Mouse (Mus musculus): Measurements from ENCODE around the gene Med18.

The Med18 gene

DNA sequence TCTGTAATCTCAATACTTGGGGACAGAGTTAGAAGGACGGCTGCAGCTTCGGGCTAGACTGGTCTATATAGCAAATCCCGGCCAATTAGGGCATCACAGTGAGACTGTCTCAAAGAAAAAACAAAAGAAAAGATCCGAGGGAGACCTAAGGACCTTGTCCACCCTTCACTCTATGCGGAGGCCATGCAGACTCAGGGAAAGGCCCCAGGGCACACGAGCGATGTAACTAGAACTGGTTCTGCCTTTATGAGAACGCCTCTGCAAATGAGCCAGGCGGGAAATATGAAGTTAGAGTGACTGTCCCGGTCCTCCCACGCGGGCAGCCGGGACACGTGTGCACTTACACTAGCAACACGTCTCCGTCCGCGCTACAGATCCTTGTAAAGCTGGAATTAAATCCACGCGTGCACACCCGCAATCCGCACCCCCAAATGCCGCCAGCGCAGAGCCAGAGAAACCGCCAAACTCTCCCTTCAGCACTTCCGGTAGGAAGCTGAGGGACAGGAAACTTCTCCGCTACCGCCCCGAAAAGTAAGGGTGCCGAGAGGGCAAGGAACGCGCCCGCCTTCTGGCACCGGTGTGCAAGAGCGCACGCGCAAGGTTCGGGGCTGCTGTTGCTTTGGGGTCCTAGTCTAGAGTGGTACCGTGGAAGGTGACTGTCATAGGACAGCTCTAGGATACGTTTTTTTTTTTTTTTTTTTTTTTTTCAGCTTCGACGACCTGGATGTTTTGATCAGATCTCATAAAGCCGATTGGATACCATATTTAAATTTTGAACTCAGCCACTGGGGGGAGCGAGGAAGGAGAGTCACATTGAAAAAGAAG lies at the start of gene Med18:
Gene Med18, minus strand, starts transcription at position 492 of the 825 bp plus-strand sequence.
- DNase-seq (ENCODE audit: low read depth, low spot score), result peak; percentile 88

DNA sequence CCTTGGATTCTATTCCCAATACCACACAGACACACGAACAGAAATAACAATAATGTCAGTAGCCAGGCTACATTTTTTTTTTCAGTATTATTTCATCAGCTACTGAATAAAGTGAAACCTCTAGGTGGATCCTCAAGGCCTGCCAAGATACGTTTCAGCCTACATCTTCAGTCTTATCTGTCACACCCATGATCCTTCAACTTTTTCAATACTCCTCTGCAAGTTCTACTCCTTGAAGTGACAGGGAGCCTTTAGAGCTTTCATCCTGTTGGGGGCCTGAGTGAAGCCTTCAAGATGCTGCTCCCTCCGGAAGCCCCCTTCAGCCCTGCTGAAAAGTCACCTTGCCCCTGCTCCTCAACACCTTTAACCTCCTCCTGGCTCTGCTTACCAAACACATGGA lies 48.4 kb upstream of the Med18 start:
- DNase-seq (ENCODE audit: low read depth, low spot score), result no peak

- DNase-seq (ENCODE audit: low read depth, low spot score), result peak; percentile 97
Observed at GRCm38 (mm10) chr4:132510352-132510798, 46.7 kb upstream of the Med18 start, which contains the start of gene Sesn2. Gene Sesn2 (minus strand): TSS chr4:132510501.

- DNase-seq (ENCODE audit: low read depth, low spot score), result peak; percentile 74
Observed at GRCm38 (mm10) chr4:132509621-132510296, 46.0 kb upstream of the Med18 start.

DNA sequence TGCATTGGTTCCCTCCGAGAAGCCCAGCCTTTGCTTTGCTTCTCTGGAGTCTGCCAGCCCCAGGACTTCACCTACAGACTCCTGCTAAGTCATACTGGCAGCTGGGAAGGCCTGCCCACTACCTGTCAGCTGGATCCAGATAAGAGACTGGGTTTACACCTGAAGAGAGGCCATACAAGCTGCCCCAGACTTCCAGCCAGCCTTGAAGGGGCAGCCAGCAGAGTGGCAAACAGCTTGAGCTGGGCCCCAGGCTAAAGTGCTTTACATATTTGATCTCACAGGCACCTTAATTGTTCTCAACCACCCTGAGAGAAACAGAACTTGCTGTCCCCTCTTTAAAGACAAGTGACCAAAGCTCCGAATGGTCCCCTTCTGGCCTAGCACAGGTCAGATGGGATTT lies 43.5 kb upstream of the Med18 start:
- DNase-seq (ENCODE audit: low read depth, low spot score), result no peak

- no peak for DNase-seq (ENCODE audit: low read depth, low spot score)
Observed at GRCm38 (mm10) chr4:132506250-132506649, 42.5 kb upstream of the Med18 start.

GRCm38 (mm10) chr4:132505800-132506199 lies 42.1 kb upstream of the Med18 start:
- no peak for DNase-seq (ENCODE audit: low read depth, low spot score)

DNA sequence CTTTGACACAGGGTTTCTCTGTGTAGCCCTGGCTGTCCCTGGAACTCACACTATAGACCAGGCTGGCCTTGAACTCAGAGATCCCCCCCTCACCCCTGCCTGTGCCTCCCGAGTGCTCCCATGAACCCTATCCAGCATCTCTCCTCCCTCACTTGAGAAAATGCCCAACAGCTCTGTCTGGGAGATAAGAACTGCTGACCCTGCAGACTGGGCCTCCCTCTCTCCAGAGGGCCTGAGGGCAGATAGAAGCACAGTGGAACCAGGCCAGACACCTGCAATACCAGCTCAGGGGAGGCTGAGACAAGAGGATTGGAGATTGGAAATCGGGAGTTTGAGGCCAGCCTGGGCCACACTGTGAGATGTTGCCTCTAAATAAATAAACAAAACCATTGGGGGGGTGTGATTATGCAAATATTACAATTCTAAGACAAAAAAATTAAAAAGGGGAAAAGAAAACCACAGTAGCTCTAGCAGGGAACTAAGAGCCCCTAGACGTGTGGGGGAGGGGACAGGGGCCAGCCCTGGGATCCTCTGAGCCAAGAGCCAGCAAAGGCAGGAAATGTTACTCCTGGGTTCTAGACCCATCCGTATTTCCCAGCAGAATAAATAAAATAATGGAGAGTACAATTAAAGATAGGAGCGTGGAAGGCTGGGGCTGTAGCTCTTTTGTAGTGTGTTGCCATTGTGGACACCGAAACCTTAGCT lies 41.5 kb upstream of the Med18 start:
- no peak for DNase-seq (ENCODE audit: low read depth, low spot score)

DNA sequence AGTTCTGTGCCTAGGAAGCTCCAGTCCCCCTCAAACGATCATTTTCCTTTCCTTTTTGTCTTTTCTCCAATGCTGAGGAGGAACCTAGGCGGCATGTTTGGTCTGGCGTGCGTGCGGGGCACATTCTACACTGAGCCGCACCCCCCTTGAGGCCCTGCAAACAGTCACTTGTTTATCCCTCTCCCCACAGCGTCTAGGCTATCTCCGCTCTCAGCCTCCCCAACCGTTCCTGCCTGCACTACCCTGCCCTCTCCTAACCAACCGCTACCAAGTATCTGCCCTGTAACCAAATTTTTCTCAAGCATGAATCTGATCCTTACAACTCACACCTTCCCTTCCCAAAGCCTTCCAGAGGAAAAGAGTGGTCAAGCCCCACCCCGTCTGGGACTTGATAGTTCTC lies 39.6 kb upstream of the Med18 start:
- DNase-seq (ENCODE audit: low read depth, low spot score), result no peak

GRCm38 (mm10) chr4:132501639-132502038 lies 37.9 kb upstream of the Med18 start:
- DNase-seq (ENCODE audit: low read depth, low spot score), result no peak

GRCm38 (mm10) chr4:132494271-132494918 lies 30.7 kb upstream of the Med18 start:
- DNase-seq (ENCODE audit: low read depth, low spot score), result no peak

GRCm38 (mm10) chr4:132492178-132493060 lies 28.7 kb upstream of the Med18 start:
- no peak for DNase-seq (ENCODE audit: low read depth, low spot score)

DNA sequence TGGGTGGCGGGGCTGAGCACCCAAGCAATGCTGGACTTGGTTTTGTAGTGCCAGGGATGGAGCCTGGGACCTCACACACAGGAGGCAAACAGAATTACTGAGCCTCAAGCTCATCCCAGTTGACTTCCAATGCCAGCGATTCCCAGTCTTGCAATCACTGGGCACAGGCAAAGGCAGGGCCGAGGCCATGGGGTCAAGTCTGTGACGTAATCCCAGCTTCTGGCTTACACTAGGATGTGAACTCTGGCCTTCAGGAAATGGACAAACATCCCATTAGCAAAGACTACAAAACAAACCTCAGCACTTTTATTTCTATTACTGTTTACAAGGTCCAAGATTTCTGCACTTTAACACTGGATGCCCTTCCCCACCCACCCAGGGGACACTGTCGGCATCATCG lies 28.0 kb upstream of the Med18 start:
- no peak for DNase-seq (ENCODE audit: low read depth, low spot score)

DNA sequence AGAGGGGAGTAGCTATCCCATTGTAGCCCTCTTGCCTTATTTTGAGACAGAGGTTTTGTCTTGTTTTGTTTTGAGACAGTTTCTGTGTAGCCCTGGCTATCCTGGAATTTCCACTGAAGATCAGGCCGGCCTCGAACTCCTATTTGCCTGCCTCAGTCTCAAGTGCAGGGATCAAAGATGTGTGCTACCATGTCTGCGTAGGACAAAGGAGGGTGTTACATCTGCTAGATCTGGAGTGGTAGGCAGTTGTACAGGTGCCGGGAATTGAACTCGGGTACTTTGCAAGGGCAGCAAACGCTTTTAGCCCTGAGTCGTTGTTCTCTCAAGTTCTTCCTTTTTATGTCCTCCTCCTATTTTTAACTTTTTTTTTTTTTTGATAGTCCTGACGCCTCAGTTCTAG lies 27.3 kb upstream of the Med18 start:
- no peak for DNase-seq (ENCODE audit: low read depth, low spot score)

DNA sequence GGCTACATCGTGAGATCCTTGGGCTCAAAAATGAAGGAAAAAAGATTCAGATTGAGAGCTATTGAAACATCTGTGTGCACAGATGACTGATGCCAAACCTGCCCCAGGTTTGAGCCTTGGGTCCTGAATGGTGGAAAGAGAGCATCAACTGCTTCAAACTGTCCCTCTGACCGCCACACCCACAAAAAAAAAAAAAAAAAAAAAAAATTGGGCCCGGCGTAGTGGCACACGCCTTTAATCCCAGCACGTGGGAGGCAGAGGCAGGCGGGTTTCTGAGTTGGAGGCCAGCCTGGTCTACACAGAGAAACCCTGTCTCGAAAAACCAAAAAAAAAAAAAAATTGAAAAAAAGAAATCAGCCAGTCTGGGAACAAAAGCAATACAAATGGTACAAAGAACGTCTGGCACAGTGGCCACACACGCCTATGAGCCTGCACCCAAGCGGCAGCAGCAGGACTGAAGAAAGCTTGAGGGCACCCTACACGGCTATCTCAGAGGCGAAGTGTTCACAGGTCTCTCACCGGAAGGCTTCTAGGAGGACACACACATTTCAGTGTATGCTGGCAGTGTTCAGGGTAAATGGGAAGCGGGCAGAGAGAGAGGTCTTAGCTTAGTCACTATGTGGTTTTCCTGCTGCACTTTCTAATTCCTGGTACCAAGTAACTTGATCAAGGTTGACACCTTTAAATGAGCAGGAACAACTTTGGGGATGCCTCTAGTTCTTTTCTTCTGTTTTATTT lies 26.7 kb upstream of the Med18 start:
- DNase-seq (ENCODE audit: low read depth, low spot score), result no peak

GRCm38 (mm10) chr4:132488976-132489375 lies 25.3 kb upstream of the Med18 start:
- DNase-seq (ENCODE audit: low read depth, low spot score), result no peak

DNA sequence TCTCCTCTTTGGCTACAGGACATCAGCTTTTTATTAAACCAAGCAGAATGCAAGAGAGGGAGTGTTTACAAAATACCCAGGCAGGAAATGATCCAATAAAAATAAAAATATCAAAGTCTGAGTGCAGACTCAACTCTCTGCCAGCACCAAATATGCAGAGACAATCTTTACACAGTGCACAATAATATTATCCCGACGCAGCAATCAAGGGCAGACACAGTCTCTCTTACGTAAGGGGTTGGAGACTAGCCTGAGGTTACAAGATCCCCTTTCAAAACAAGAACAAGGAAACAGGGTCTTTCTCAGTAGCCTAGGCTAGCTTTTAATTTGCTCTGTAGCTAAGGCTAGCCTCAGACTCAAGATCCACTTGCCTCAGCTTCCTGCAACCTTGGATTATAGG lies 24.8 kb upstream of the Med18 start:
- DNase-seq (ENCODE audit: low read depth, low spot score), result no peak

- no peak for DNase-seq (ENCODE audit: low read depth, low spot score)
Observed at GRCm38 (mm10) chr4:132484820-132485219, 21.1 kb upstream of the Med18 start.

GRCm38 (mm10) chr4:132484231-132484630 lies 20.5 kb upstream of the Med18 start:
- no peak for DNase-seq (ENCODE audit: low read depth, low spot score)

- DNase-seq (ENCODE audit: low read depth, low spot score), result no peak
Observed at GRCm38 (mm10) chr4:132482956-132483608, 19.4 kb upstream of the Med18 start.

All from embryo, embryonic 11.5 days (tissue).